21 mouse cellular contexts compared by ENCODE assay signal in genomic region chr19:11052877-11053276, GRCm38 (mm10). TPM values are rescaled to one million over a fixed set of nuclear protein-coding genes. Genes with fewer than 3 reads are reported as not detected.
A peak's percentile ranks its signal among the peaks of the same experiment; 100 is the strongest.
DNase-seq lines count a peak whose midpoint lies in the region; ATAC-seq and TF ChIP-seq lines count a peak whose summit lies in the region.
"Had no signal": no experiment of that assay in that cellular context is flagged by ENCODE, and none has a peak within 500 bp of the region (broad histone marks: within the 10 kb centered on the region; RNA-seq: fewer than 3 reads in every experiment).

No protein-coding gene starts in this region.

- H3K36me3 ChIP-seq in liver, postnatal 0 days (replicated peaks; ENCODE audit: insufficient read depth, low read length), result no peaks in the 10 kb centered on the region
- H3K36me3 ChIP-seq: embryonic facial prominence, embryonic 10.5 days; heart, embryonic 15.5 days; liver, embryonic 13.5 days; midbrain, embryonic 13.5 days; stomach, embryonic 15.5 days had no signal

- H3K4me3 ChIP-seq in brown adipose tissue, adult 24 weeks (ENCODE audit: insufficient read depth, low read depth, low read length), result no peak overlapping the region
- no peak overlapping the region for H3K4me3 ChIP-seq in liver, postnatal 0 days (ENCODE audit: low read depth, low read length)
- H3K4me3 ChIP-seq: embryonic facial prominence, embryonic 10.5 days; heart, embryonic 15.5 days; liver, embryonic 13.5 days; midbrain, embryonic 13.5 days; stomach, embryonic 15.5 days had no signal

- 27% methylated on average over 5 of the region's 5 CpGs for WGBS in liver, postnatal 0 days (ENCODE audit: insufficient replicate concordance)

- peak; percentile 85 for ATAC-seq in liver, postnatal 0 days
- ATAC-seq: forebrain, embryonic 14.5 days; midbrain, embryonic 13.5 days had no signal

- no peak for TF ChIP-seq CTCF in liver, postnatal 0 days (IDR thresholded peaks at IDR 0.05; ENCODE audit: low read depth)

- peak overlapping the region; percentile 34 for H3K4me2 ChIP-seq in liver, postnatal 0 days (ENCODE audit: low read depth, low read length)
- H3K4me2 ChIP-seq: heart, embryonic 15.5 days; liver, embryonic 13.5 days; midbrain, embryonic 13.5 days; stomach, embryonic 15.5 days had no signal

- peaks cover 16% of the 10 kb centered on the region for H3K4me1 ChIP-seq in brown adipose tissue, adult 24 weeks (ENCODE audit: control insufficient read depth, insufficient read depth, insufficient read length, low read length)
- H3K4me1 ChIP-seq in liver, postnatal 0 days (ENCODE audit: insufficient read depth), result peaks cover 16% of the 10 kb centered on the region
- H3K4me1 ChIP-seq: embryonic facial prominence, embryonic 10.5 days; heart, embryonic 15.5 days; liver, embryonic 13.5 days; midbrain, embryonic 13.5 days; stomach, embryonic 15.5 days had no signal

- no peak overlapping the region for H3K9ac ChIP-seq in liver, postnatal 0 days (replicated peaks)
- H3K9ac ChIP-seq: heart, embryonic 15.5 days; liver, embryonic 13.5 days; midbrain, embryonic 13.5 days; stomach, embryonic 15.5 days had no signal

- H3K27me3 ChIP-seq in liver, postnatal 0 days (ENCODE audit: insufficient read depth, low read length), result no peaks in the 10 kb centered on the region
- H3K27me3 ChIP-seq: CH12.LX; heart, embryonic 15.5 days; liver, embryonic 13.5 days; midbrain, embryonic 13.5 days; stomach, embryonic 15.5 days had no signal

- peak; percentile 18 for DNase-seq in lung, postnatal 36 days
- no peak for DNase-seq in lung, postnatal 10 days
- DNase-seq in liver, postnatal 0 days, result no peak
- no peak for DNase-seq in cerebellum, adult 9-10 months
- DNase-seq in layer of hippocampus, adult 11-12 months (ENCODE audit: low spot score), result no peak
- DNase-seq in cerebellum, adult 18-20 months, result no peak
- DNase-seq: adrenal gland, postnatal 10 days; cerebellum, adult 11-12 months; kidney, postnatal 36 days; liver, embryonic 13.5 days; lung, postnatal 4 days; spleen, adult 18-20 months had no signal

- H3K27ac ChIP-seq in brown adipose tissue, adult 24 weeks (replicated peaks; ENCODE audit: low read depth, low read length), result peak overlapping the region; percentile 47; the same call in 1 of the 2 replicates
- peak overlapping the region; percentile 86 for H3K27ac ChIP-seq in liver, postnatal 0 days (ENCODE audit: low read depth)
- H3K27ac ChIP-seq: embryonic facial prominence, embryonic 10.5 days; heart, embryonic 15.5 days; liver, embryonic 13.5 days; midbrain, embryonic 13.5 days; stomach, embryonic 15.5 days had no signal

- TF ChIP-seq EP300 in liver, postnatal 0 days (IDR thresholded peaks at IDR 0.05; ENCODE audit: low read depth), result no peak

- H3K9me3 ChIP-seq in liver, postnatal 0 days (ENCODE audit: low read length), result no peaks in the 10 kb centered on the region
- H3K9me3 ChIP-seq: embryonic facial prominence, embryonic 10.5 days; heart, embryonic 15.5 days; liver, embryonic 13.5 days; midbrain, embryonic 13.5 days; stomach, embryonic 15.5 days had no signal

RNA-seq across cellular contexts. Expression of gene Ms4a8a, which starts 28.0 kb away (rescaled TPM):
- polyA plus RNA-seq in brown adipose tissue, adult 24 weeks (2012; ENCODE audit: insufficient read depth, insufficient read length, missing spikeins), result 1.4 and 2.8 TPM in 2 replicates
- polyA plus RNA-seq in liver, postnatal 0 days (2015; fragmentation: Nextera tagmentation; extraction: Ambion mirVana), result 0.13 and 0.26 TPM in 2 replicates
- polyA plus RNA-seq: brain, embryonic 14.5 days; embryonic facial prominence, embryonic 10.5 days; forebrain, embryonic 14.5 days; liver, embryonic 13.5 days; midbrain, embryonic 13.5 days had no signal

RNA-seq across cellular contexts. Expression of gene Ms4a18, which starts 35.0 kb away (rescaled TPM):
- not detected in 2 replicates for polyA plus RNA-seq in brown adipose tissue, adult 24 weeks (2012; ENCODE audit: insufficient read depth, insufficient read length, missing spikeins)
- not detected in 2 replicates for polyA plus RNA-seq in liver, postnatal 0 days (2015; fragmentation: Nextera tagmentation; extraction: Ambion mirVana)
- polyA plus RNA-seq: brain, embryonic 14.5 days; embryonic facial prominence, embryonic 10.5 days; forebrain, embryonic 14.5 days; heart, embryonic 15.5 days; liver, embryonic 13.5 days; midbrain, embryonic 13.5 days; thymus, postnatal 0 days had no signal

RNA-seq across cellular contexts. Expression of gene Ms4a15, which starts 59.8 kb away (rescaled TPM):
- polyA plus RNA-seq in brown adipose tissue, adult 24 weeks (2012; ENCODE audit: insufficient read depth, insufficient read length, missing spikeins), result not detected in 2 replicates
- polyA plus RNA-seq in liver, postnatal 0 days (2015; fragmentation: Nextera tagmentation; extraction: Ambion mirVana), result not detected in 2 replicates
- polyA plus RNA-seq: brain, embryonic 14.5 days; embryonic facial prominence, embryonic 10.5 days; forebrain, embryonic 14.5 days; heart, embryonic 15.5 days; liver, embryonic 13.5 days; midbrain, embryonic 13.5 days; thymus, postnatal 0 days had no signal
